Mouse (Mus musculus) embryo, embryonic 11.5 days (tissue): ENCODE measurements around the gene Ebf1.
"Not testable (repeated sequence)": the region's sequence is repeated elsewhere in the genome, so short reads cannot be mapped to it uniquely, and the experiment has no call there.

ENCODE experiments used
- DNase-seq: peaks from one replicate; pipeline ENCODE4 v3.0.0-alpha.2; 2012; ENCODE audit warnings: low read depth, low spot score

Ebf1 gene

GRCm38 (mm10) chr11:44616788-44617712 is at the start of gene Ebf1:
TSS of gene Ebf1 (plus strand) at chr11:44617317.
- DNase-seq, result peak; percentile 91

GRCm38 (mm10) chr11:44570336-44570735 is 46.8 kb upstream of the Ebf1 start:
- not testable (repeated sequence) for DNase-seq

- DNase-seq, result no peak
Measured at GRCm38 (mm10) chr11:44572781-44573180, 44.3 kb upstream of the Ebf1 start.

- DNase-seq, result no peak
Measured at GRCm38 (mm10) chr11:44573396-44573795, 43.7 kb upstream of the Ebf1 start.

GRCm38 (mm10) chr11:44574391-44574790 is 42.7 kb upstream of the Ebf1 start:
- DNase-seq, result no peak

- no peak for DNase-seq
Measured at GRCm38 (mm10) chr11:44574820-44575219, 42.3 kb upstream of the Ebf1 start.

GRCm38 (mm10) chr11:44577911-44578310 is 39.2 kb upstream of the Ebf1 start:
- no peak for DNase-seq

- peak; percentile 29 for DNase-seq
Measured at GRCm38 (mm10) chr11:44581277-44581683, 35.8 kb upstream of the Ebf1 start.

GRCm38 (mm10) chr11:44586047-44586696 is 30.9 kb upstream of the Ebf1 start:
- DNase-seq, result peak; percentile 75

GRCm38 (mm10) chr11:44593016-44593415 is 24.1 kb upstream of the Ebf1 start:
- no peak for DNase-seq

GRCm38 (mm10) chr11:44594768-44595167 is 22.3 kb upstream of the Ebf1 start:
- no peak for DNase-seq

GRCm38 (mm10) chr11:44606881-44607280 is 10.2 kb upstream of the Ebf1 start:
- no peak for DNase-seq

GRCm38 (mm10) chr11:44608646-44609045 is 8.5 kb upstream of the Ebf1 start:
- DNase-seq, result no peak

- peak; percentile 87 for DNase-seq
Measured at GRCm38 (mm10) chr11:44610971-44611781, 5.9 kb upstream of the Ebf1 start.

- DNase-seq, result no peak
Measured at GRCm38 (mm10) chr11:44612156-44612555, 5.0 kb upstream of the Ebf1 start.

- DNase-seq, result no peak
Measured at GRCm38 (mm10) chr11:44612681-44613410, 4.3 kb upstream of the Ebf1 start.

- no peak for DNase-seq
Measured at GRCm38 (mm10) chr11:44613411-44614180, 3.5 kb upstream of the Ebf1 start.

- DNase-seq, result no peak
Measured at GRCm38 (mm10) chr11:44616078-44616787, 884 bp upstream of the Ebf1 start.

- DNase-seq, result no peak
Measured at GRCm38 (mm10) chr11:44617734-44618586, 843 bp downstream of the Ebf1 start.
